Mouse (Mus musculus): ENCODE results near the gene Pdzd2. TPM values are rescaled to one million over a fixed set of nuclear protein-coding genes. Genes with fewer than 3 reads are reported as not detected.

The Pdzd2 gene
- polyA plus RNA-seq, 1 experiment from 2014 or later: 19.1 TPM

- no peak for ATAC-seq (replicated peaks; ENCODE audit: low FRiP score, low read depth)
- no peak for TF ChIP-seq CTCF (IDR thresholded peaks at IDR 0.05; ENCODE audit: low read depth)
- Histone ChIP-seq H3K9ac (ENCODE audit: low read depth, low read length) (no peak overlapping the region), H3K4me1 (replicated peaks; ENCODE audit: insufficient read depth, low read length) (peaks cover 5% of the 10 kb centered on the region; the same call in 1 of the 2 replicates), H3K36me3 (ENCODE audit: insufficient read depth, low read length) (0 out of 2 replicates have a peak, but pooled peaks cover 5% of the 10 kb centered on the region), H3K27me3 (ENCODE audit: insufficient read depth, low read length) (no peaks in the 10 kb centered on the region), H3K9me3 (replicated peaks; ENCODE audit: low read length) (no peaks in the 10 kb centered on the region), H3K4me2 (ENCODE audit: low read length) (no peak overlapping the region), H3K4me3 (replicated peaks; ENCODE audit: low read depth, low read length) (no peak overlapping the region), H3K27ac (no peak overlapping the region)
- DNase-seq (ENCODE audit: low spot score): no peak
- 94% methylated on average over 2 of the region's 2 CpGs for WGBS
These were observed 286.4 kb downstream of the Pdzd2 start for GRCm38 (mm10) chr15:12453343-12453742.

GRCm38 (mm10) chr15:12452141-12452995 lies 287.4 kb downstream of the Pdzd2 start:
- Histone ChIP-seq H3K27ac (no peak overlapping the region), H3K4me1 (replicated peaks; ENCODE audit: insufficient read depth, low read length) (peaks cover 5% of the 10 kb centered on the region; the same call in 1 of the 2 replicates), H3K9ac (ENCODE audit: low read depth, low read length) (no peak overlapping the region), H3K27me3 (ENCODE audit: insufficient read depth, low read length) (no peaks in the 10 kb centered on the region), H3K4me2 (ENCODE audit: low read length) (no peak overlapping the region), H3K9me3 (replicated peaks; ENCODE audit: low read length) (no peaks in the 10 kb centered on the region), H3K4me3 (replicated peaks; ENCODE audit: low read depth, low read length) (no peak overlapping the region), H3K36me3 (ENCODE audit: insufficient read depth, low read length) (no peaks in the 10 kb centered on the region)
- DNase-seq (ENCODE audit: low spot score): no peak
- TF ChIP-seq CTCF (IDR thresholded peaks at IDR 0.05; ENCODE audit: low read depth): no peak
- ATAC-seq (replicated peaks; ENCODE audit: low FRiP score, low read depth): no peak
- 56% methylated on average over 6 of the region's 6 CpGs for WGBS

- Histone ChIP-seq H3K9me3 (replicated peaks; ENCODE audit: low read length) (no peaks in the 10 kb centered on the region), H3K27ac (peak overlapping the region; percentile 36; the same call in 1 of the 2 replicates), H3K9ac (ENCODE audit: low read depth, low read length) (no peak overlapping the region), H3K27me3 (ENCODE audit: insufficient read depth, low read length) (no peaks in the 10 kb centered on the region), H3K4me1 (replicated peaks; ENCODE audit: insufficient read depth, low read length) (peaks cover 5% of the 10 kb centered on the region; the same call in 1 of the 2 replicates), H3K36me3 (ENCODE audit: insufficient read depth, low read length) (no peaks in the 10 kb centered on the region), H3K4me2 (ENCODE audit: low read length) (no peak overlapping the region), H3K4me3 (replicated peaks; ENCODE audit: low read depth, low read length) (no peak overlapping the region)
- no peak for ATAC-seq (replicated peaks; ENCODE audit: low FRiP score, low read depth)
- no peak for DNase-seq (ENCODE audit: low spot score)
- 34% methylated on average over 4 of the region's 4 CpGs for WGBS
- no peak for TF ChIP-seq CTCF (IDR thresholded peaks at IDR 0.05; ENCODE audit: low read depth)
These were observed 288.3 kb downstream of the Pdzd2 start for GRCm38 (mm10) chr15:12451448-12451847.

GRCm38 (mm10) chr15:12450790-12451189 lies 288.9 kb downstream of the Pdzd2 start:
- H3K27me3 ChIP-seq (ENCODE audit: insufficient read depth, low read length): no peaks in the 10 kb centered on the region
- H3K4me3 ChIP-seq (replicated peaks; ENCODE audit: low read depth, low read length): no peak overlapping the region
- TF ChIP-seq CTCF (IDR thresholded peaks at IDR 0.05; ENCODE audit: low read depth): no peak
- DNase-seq (ENCODE audit: low spot score) (no peak), ATAC-seq (replicated peaks; ENCODE audit: low FRiP score, low read depth) (no peak)
- H3K36me3 ChIP-seq (ENCODE audit: insufficient read depth, low read length): no peaks in the 10 kb centered on the region
- H3K9me3 ChIP-seq (replicated peaks; ENCODE audit: low read length): no peaks in the 10 kb centered on the region
- H3K9ac ChIP-seq (ENCODE audit: low read depth, low read length): no peak overlapping the region
- 38% methylated on average over 6 of the region's 6 CpGs for WGBS
- H3K4me1 ChIP-seq (replicated peaks; ENCODE audit: insufficient read depth, low read length): peaks cover 5% of the 10 kb centered on the region; the same call in 1 of the 2 replicates
- H3K27ac ChIP-seq: peak overlapping the region; percentile 36; the same call in 1 of the 2 replicates
- no peak overlapping the region for H3K4me2 ChIP-seq (ENCODE audit: low read length)

- Histone ChIP-seq H3K27ac (no peak overlapping the region), H3K27me3 (ENCODE audit: insufficient read depth, low read length) (no peaks in the 10 kb centered on the region), H3K9ac (ENCODE audit: low read depth, low read length) (no peak overlapping the region), H3K36me3 (ENCODE audit: insufficient read depth, low read length) (no peaks in the 10 kb centered on the region), H3K4me3 (replicated peaks; ENCODE audit: low read depth, low read length) (no peak overlapping the region), H3K4me2 (ENCODE audit: low read length) (no peak overlapping the region), H3K4me1 (replicated peaks; ENCODE audit: insufficient read depth, low read length) (peaks cover 5% of the 10 kb centered on the region; the same call in 1 of the 2 replicates), H3K9me3 (replicated peaks; ENCODE audit: low read length) (no peaks in the 10 kb centered on the region)
- ATAC-seq (replicated peaks; ENCODE audit: low FRiP score, low read depth) (no peak), DNase-seq (ENCODE audit: low spot score) (no peak)
- 88% methylated on average over 2 of the region's 2 CpGs for WGBS
- TF ChIP-seq CTCF (IDR thresholded peaks at IDR 0.05; ENCODE audit: low read depth): no peak
These were observed 290.4 kb downstream of the Pdzd2 start for GRCm38 (mm10) chr15:12449321-12449720.

GRCm38 (mm10) chr15:12447021-12447434 lies 292.7 kb downstream of the Pdzd2 start:
- Histone ChIP-seq H3K27ac (peak overlapping the region; percentile 19; the same call in 1 of the 2 replicates), H3K27me3 (ENCODE audit: insufficient read depth, low read length) (no peaks in the 10 kb centered on the region), H3K4me2 (ENCODE audit: low read length) (peak overlapping the region; percentile 19), H3K9ac (ENCODE audit: low read depth, low read length) (no peak overlapping the region), H3K9me3 (replicated peaks; ENCODE audit: low read length) (no peaks in the 10 kb centered on the region), H3K4me1 (replicated peaks; ENCODE audit: insufficient read depth, low read length) (peaks cover 5% of the 10 kb centered on the region; the same call in 1 of the 2 replicates), H3K4me3 (replicated peaks; ENCODE audit: low read depth, low read length) (no peak overlapping the region), H3K36me3 (ENCODE audit: insufficient read depth, low read length) (no peaks in the 10 kb centered on the region)
- no peak for ATAC-seq (replicated peaks; ENCODE audit: low FRiP score, low read depth)
- WGBS: 46% methylated on average over 10 of the region's 10 CpGs
- no peak for TF ChIP-seq CTCF (IDR thresholded peaks at IDR 0.05; ENCODE audit: low read depth)
- peak; percentile 77 for DNase-seq (ENCODE audit: low spot score)
